Mouse (Mus musculus): ENCODE data around the gene Rogdi.

Rogdi gene

DNA sequence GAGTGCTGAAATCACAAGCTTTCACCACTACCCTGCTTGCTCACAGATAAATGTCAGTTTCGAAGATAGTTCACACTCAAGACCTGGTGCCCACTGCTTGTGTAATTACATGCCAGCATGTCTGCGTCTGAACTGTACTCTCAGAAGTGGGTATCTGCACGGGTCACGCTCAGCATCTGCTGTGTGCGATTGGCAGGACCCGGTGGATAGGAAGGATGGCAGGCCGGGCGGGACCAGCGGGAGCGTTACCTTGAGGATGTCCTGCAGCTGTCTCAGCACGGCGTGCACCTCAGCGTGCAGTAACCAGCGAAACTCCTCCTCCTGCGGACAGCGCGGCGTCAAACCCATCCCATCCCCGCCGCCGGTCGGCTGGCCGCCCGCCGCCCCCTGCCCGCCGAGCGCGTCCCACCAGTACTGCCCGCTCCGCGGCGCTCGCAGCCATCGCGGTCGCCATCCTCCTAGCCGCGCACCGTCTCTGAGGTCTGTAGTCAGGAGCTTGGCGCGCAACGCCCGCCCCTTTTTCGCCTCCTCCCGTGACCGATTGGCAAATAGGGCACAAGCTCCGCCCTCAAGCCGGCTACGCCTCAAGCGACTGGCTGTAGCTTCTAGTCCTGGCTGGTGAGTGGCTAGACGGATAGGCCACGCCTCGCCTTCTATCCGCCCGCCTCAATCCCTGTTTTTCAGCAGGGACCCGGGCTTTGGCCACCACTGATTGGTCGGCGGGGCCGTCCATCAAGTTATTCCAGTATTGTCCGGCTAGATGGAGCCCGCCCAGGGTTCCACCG, at the start of gene Rogdi:
Gene Rogdi (minus strand): TSS at position 500 of the 785 bp plus-strand sequence.
- peak; percentile 90 to 98 for DNase-seq (ENCODE audit: low spot score in 2 of 2)

DNA sequence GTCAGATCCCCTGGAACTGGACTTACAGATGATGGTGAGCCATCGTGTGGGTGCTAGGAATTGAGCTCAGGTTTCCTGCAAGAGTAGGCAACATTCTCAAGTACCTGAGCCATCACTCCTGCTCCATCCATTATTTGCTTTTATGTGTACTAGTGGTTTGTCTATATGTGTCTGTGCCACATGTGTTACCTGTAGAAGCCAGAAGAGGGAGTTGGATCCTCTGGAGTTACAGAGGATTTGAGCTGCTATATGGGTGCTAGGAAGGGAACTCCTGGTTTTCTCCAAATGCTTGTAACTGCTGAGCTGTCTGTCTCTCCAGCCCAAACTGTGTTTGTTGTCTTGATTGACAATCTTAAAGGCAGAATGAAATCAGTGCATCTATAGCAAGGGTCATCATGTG, 44.8 kb upstream of the Rogdi start:
- peak in 1 of 2 experiments; percentile 7 for DNase-seq (ENCODE audit: low spot score in 2 of 2)

DNA sequence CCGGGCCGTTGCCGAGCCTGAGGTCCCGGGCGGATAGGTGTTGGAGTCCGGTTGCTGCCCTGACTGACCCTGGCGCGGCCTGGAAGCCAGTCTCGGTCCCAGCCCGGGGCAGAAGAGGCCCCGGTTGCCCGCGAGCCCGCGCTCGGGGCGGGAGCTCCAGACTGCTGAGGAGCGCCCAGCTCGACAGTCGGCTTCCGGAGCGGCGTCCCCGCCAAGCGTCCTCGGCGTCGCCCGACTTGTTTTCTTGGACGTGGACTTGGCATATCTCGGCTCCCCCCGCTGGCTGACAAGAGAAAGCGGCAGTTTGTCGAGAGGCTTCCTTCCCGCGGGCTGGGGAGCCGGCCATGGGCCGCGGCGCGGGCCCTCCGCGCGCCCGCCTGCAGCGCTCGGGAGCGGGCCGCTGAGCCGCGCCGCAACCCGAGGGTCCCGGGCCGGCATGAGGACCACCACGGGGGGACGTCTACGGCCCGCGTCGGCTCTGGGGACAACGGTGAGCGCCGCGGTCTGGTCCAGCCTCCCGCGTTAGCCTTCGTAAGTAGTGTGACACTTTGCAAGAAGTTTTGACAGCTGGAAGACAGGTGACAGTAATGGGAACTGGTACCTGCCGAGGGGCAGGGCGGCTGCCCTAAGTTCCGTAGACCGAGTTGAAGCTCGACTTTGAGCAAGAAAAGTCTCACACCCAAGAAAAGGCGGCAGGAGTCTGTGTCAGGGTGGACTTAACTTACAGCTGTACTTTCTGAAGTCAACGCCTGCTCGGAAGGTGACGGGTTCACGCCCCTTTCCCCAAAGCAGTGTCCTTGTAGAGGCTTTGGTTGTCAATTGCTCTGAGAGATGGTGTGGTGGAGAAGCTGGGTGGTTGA, 37.1 kb upstream of the Rogdi start:
- peak; percentile 47 to 71 for DNase-seq (ENCODE audit: low spot score in 2 of 2)

DNA sequence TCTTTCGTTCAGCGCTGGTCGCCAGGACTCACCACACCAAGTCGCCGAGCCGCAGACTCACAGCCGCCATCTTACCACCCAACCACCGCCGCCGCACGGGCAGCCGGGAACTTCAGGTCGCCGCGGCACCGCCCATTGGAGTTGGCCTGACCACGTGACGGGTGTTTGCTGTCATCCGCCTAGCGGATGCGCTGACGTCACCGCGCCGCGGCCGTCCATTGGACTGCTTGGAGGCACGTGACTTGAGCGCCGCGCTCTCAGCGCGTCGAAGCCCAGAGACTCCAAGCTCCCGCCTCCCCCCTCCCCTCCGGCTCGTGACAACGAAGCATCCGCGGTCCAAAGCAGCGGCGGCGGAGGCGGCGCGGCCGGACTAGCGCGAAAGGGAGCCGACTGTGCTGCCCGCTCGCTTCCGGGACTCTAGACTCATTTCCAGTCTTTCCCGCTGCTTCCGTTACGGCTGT, 36.5 kb upstream of the Rogdi start, which contains the start of the genes Glyr1 and Ubn1:
Gene Glyr1 (minus strand): TSS at position 90 of the 461 bp plus-strand sequence.
Gene Ubn1 (plus strand): TSS at position 284 of the 461 bp plus-strand sequence.
- peak; percentile 95 to 99 for DNase-seq (ENCODE audit: low spot score in 2 of 2)

DNA sequence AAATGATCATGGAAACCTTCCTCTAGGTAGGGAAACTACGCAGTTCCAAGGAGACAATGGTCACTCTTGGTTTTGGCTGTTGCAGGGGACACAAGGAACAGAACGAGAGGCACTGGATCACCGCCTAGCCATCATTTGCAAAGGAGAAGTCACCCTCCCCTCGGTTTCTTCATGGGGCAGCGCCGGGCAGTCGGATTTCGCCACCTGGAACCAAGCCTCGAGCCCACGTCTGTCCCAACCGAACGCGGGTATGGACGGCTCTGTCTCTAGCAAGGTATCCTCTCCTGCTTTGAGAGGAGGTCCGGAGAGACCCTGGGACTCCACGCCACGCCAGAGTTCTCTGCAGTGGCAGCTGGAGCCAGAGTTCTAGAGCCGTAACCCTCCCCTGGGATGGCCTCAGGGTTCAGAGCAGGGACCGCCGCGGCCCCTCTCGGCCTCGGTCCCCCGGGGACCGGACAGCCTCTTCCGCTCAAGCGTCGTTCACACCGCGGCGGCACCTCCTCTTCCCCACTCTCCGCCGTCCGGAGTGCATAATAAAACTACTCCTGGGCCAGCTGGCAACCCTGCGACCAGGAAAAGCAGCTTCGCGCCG, 35.9 kb upstream of the Rogdi start:
- DNase-seq (ENCODE audit: low spot score in 2 of 2): no peak

DNA sequence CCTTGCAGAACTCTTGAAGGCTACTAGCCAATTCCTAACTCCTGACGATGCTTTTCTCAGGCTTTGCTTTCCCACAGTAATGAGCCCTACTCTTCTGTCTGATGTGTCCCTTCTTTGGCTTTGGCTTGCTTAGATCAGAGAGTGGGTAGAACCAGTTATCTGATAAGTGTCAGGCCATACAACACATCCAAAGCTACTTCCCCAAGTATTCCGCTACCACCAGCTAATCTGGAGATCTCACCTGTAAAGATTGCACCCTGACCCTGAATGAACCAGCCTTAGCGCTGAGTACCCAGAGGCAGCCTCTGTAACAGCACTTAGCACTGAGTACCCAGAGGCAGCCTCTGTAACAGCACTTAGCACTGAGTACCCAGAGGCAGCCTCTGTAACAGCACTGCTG, 32.0 kb upstream of the Rogdi start:
- DNase-seq (ENCODE audit: low spot score in 2 of 2): no peak

DNA sequence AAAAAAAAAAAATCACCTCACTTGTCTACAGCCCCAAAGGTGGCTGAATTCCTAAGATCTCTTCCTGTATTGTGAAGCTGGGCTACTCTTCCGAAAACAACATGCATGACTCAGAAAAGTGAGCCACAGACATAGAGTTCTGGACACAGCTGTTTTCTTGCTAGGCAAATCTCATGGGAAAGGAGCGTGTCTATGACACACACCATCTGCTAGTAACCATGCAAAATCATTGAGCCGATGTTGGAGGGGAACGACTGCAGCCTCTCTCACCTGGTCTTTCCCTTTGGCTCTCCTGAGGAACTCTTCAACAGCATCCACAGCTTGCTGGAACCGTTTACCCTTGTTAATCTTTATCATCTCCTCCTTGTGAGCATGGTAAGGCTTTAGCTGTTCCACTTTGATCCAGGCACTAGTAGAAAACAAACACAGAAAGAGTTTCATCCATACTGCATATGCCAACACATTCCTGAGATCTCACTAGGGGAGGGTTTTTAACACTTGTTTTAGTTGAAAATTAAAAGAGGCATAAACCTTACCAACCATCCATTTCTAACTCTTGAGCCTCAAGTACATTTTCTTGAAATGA, 23.4 kb upstream of the Rogdi start:
- DNase-seq (ENCODE audit: low spot score in 2 of 2): no peak

DNA sequence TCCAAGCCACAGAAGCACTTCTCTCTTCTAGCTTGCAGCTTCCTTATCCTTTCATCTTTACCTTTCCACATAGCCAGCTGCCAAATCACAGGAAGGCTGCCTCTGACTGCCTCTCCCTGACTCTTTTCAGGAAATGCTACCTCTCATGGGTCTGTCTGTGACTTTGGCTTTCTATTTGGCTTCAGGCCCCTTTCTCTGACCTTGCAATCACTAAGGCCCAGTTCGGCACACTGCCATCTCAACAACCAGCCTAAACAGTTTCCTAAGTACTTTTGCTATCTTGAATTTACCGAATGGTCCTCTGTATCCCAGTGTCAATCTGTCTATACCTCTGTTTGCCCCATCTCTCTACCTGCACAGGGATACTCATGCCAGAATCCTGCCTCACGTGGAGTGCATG, 22.2 kb upstream of the Rogdi start:
- no peak for DNase-seq (ENCODE audit: low spot score in 2 of 2)

DNA sequence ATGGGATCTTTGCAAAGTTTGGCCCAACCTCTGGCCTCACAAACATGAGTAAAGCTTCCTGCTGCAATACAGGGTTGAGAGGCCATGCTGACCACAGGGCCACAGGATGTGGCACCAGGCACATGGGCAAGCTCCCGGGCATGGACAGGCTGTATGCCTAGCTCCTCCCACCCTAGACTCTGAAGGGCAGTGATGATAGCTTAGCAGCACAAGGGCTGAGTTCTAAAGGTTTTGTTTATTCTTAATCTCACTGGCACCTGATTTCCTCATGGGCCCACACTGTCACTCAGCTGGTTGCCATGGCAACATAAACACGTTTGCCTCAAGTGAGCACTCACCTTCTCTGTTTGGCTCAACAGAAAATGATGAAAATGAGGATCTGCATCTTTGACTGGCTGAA, 16.5 kb upstream of the Rogdi start:
- no peak for DNase-seq (ENCODE audit: low spot score in 2 of 2)

DNA sequence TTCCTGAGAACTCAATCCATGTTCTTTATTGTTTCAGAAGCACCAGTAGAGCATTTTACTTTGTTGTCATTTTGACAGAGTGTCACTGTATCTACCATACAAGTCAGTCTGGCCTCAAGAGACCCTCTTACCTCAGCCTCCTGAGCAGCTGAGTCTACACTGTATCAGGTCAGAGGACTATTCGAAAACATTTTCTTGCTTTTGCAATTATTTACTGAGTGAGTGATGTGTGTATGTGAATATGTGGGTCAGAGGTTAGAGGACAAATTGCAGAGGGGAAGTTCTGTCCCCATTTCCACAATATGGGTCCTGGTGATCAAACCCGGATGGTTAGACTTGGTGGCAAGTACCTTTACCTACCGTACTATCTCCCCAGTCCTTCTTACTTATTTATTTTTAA, 10.7 kb upstream of the Rogdi start:
- no peak for DNase-seq (ENCODE audit: low spot score in 2 of 2)

DNA sequence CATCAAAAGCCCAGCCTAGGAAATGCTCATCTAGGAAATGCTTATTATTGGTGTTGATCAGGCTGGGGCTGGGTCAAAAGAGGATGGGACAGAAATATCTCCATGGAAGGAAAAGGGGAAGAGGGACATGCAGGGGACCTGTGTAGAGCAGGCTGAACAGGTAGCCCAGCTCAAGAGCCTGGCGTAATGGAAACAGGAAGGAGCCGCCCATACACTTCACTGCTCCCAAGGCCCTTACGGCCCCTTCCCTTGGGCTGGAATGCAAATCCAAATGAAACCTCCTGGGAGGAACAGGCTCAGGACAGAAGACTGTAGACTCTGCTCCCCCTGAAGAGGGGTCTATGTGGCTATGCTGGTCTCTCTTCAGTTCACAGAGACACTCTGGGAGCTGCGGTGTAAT, 1.2 kb upstream of the Rogdi start:
- DNase-seq (ENCODE audit: low spot score in 2 of 2): no peak

DNA sequence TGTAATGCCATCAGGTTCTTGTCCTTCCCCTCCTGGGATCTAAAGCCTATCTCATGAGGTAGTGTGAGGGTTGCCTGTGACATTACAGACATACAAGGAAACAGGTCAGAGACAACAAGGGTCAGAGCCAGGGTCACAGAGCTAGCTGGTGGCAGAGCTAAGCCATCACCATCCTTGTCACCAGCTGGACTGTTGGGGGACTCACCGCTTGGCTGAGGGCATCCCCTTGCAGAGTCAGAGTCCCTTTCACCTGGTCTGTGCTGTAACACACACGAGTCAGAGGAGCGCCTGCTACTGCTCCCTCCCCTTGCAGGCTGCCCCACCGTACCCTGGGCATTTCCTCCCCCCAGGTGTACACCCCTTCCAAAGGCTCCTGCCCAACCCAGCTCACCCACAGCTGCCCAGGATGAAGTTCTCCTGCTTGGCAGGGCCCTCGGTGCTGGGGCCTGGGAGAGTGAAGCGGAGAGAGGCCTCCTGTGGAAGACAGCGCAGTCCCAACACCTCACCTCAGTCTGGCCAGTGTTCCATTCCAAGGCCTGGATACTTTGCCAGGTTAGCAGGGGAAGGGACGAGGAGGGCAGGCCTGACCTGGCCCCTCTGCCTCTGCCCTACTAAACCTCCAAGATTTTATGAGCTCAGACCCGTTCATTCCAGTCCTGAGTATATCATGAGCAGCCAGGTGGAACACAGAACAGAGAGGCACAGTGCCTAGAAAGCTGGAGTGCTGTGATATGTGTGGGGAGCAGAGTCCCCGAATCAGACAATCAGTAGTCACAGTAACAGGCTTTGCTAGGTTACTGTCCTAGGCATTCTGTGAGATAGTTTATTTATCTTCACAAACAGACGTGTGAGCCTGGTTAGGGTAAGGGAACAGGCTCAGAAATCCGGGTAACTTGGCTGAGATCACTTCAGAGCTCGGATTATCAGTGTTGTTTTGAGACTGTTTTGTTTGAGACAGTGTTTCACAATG, 1.0 kb downstream of the Rogdi start:
- DNase-seq (ENCODE audit: low spot score in 2 of 2): no peak

DNA sequence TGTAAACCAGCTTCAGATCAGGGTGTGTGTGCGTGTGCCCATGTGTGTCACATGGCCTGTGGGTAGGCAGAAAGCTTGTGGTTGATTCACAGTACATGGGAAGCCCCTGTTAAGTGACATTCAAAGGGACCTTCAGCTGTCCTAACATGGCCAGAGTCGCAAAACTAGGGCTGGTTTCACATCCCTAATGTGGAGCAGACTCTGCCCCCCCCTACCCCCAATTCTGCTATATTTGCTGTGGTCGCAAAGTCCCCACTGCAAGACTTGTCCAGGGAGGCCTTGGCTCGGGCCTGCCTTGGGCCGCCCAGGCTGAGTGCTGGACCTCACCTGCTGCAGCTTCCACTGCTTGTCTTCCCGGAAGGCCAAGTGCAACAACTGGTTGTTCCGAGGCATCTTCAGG, 2.1 kb downstream of the Rogdi start:
- DNase-seq (ENCODE audit: low spot score in 2 of 2): no peak

DNA sequence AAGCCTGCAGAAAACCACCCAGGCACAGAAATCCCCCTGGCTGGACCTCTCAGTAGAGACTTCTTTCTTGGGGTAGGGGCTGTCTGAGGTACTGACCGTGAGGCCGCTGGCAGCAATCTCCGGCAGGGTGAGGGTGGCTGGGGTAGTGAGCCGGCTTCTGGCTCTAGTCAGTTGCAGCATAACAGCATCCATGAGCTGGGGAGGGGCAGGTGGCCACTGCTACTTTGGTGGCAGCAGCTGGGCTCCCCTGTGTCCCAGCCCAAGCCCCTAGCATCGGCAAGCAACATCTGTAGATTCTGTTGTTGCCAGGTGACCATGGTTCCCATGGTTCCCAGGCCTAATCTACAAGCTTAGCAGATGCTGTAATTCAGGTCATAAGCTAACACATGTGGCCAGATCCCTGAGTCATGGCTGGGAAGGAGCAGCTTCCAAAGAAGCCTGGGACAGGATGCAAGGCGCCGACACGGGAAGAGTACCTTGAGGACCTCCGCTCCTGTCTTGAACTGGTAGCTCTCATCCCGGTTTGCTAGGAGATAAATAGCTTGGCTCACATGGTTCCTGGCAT, 2.9 kb downstream of the Rogdi start:
- DNase-seq (ENCODE audit: low spot score in 2 of 2): no peak

DNA sequence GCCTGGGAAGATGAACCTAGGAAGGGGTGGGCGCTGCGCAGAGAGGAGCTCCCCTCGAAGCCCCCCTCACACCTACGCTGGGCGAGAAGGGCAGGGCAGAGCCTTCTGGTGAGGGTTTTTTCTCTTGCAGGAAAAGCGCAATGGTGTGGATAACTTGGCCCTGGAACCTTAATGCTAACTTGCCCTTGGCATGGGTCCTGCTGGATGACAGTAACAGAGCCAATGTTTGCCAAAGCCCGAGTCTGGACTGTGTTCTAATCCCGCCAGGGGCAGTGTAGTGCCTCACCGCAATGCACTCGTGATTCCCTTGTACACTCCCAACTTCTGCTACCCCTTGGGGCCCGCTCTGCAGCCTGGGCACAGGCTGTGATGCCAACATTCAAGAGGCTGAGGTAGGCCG, 5.3 kb downstream of the Rogdi start:
- DNase-seq (ENCODE audit: low spot score in 2 of 2): no peak

DNA sequence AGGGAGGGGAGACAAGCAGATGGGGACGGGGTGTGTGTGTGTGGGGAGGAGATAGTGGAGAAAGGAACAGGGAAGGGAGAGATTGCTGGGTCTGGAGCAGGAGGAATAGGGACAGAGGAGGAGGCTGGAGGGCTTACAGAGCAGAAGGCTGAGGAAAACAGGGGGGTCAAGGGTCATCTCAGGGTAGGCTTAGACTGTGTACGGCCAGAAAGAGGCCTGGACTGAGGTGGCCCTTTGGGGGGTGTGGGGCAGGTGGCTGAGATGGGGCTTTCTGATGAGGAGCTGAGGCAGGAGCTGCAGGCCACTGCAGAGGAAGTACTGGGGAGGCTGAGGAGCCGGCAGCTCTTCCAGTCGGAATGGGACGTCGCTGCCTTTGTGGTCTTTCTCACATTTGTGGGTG, 5.9 kb downstream of the Rogdi start:
- no peak for DNase-seq (ENCODE audit: low spot score in 2 of 2)

DNA sequence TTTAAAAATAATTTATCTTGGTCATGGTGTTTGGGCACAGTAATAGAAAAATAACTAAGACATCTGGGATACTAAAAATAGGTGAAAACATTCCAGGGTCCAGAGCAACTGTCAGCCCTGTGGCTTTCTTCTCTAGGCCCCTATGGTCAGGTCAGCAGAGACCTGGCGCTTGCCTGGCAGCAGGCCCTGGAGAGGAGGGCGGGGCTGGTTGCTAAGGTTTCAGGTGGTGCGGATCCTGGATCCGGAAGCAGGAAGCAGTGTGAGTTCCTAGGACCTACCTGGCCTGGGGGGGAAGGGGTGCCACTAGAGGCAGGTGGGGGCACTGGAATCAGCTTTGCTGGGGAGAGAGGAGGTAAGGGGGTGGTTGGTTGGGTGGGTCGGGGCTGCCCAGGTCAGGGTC, 6.3 kb downstream of the Rogdi start, which contains the start of gene Smim22:
Gene Smim22 (plus strand): TSS at position 222 of the 400 bp plus-strand sequence.
- no peak for DNase-seq (ENCODE audit: low spot score in 2 of 2)

DNA sequence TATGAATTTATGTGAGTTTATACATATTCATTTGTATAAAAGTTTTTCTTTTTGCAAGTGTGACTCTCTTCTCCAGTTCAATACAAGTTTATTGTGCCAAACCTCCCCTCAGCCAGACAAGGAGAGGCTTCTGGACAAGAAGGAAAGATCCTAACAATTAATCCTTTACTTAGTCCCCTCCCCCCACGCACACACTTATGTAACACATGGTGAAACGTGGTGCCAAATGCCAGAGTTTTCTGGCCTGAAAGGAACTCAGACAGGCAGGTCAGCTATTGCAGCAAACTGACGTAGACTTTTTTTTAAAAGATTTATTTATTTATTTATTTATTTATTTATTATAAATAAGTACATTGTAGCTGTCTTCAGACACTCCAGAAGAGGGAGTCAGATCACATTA, 12.7 kb downstream of the Rogdi start:
- DNase-seq (ENCODE audit: low spot score in 2 of 2): no peak

DNA sequence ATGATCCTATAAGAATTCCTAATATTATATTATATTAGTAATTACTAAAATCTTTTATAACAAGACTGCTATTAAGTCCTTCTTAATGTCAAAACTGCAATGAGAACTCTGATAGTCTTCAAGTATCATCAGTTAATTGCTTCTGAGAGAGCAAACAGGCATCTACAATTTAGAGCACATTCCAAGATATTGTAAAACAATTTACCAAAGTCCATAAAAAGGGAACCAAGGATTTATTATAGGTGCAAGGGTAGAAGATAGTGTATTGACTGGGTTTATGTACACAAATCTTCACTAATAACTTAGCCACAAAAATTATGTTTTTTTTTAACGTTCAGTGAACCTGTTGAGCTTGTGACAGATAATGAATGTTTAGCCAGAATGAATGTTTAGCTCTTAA, 14.4 kb downstream of the Rogdi start:
- no peak for DNase-seq (ENCODE audit: low spot score in 2 of 2)

DNA sequence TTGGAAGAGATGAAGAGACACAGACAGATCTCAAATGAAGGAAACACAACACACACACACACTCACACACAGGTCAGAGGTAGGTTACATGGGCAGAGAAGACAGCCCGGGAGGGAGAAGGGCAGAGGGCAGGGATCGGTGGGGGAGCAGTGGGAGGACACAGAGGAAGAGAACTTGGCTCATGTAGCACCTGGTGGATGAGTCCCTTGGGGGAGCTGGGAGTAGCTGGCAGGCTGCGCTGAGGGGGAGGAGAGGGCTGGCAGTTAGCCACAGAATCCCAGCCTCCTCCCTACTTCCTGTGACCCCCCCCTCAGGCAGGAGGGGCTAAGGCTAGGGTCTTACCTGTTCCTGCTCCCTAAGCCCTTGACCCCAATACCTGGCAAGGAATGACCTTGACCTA, 15.8 kb downstream of the Rogdi start, which contains the start of gene Sept12:
Gene Sept12 (minus strand): TSS at position 300 of the 400 bp plus-strand sequence.
- no peak for DNase-seq (ENCODE audit: low spot score in 2 of 2)
